Mouse (Mus musculus) adipose tissue, adult 10 weeks (tissue): Measurements from ENCODE around the gene Icam1. TPM values are rescaled to one million over a fixed set of nuclear protein-coding genes. Genes with fewer than 3 reads are reported as not detected.

ENCODE experiments used
- polyA plus RNA-seq: library from polyadenylated mRNA; stranded (reverse); fragments of 350-450 nt; fragmentation: Illumina TruSeq; extraction: RNeasy Lipid Tissue Mini Kit (QIAGEN cat#74804); gene quantifications from one replicate; pipeline ENCODE4 v1.2.3, GENCODE M21; 2014; ENCODE audit warnings: low read depth, low replicate concordance

Gene Icam1
- polyA plus RNA-seq = 14.0 TPM

DNA sequence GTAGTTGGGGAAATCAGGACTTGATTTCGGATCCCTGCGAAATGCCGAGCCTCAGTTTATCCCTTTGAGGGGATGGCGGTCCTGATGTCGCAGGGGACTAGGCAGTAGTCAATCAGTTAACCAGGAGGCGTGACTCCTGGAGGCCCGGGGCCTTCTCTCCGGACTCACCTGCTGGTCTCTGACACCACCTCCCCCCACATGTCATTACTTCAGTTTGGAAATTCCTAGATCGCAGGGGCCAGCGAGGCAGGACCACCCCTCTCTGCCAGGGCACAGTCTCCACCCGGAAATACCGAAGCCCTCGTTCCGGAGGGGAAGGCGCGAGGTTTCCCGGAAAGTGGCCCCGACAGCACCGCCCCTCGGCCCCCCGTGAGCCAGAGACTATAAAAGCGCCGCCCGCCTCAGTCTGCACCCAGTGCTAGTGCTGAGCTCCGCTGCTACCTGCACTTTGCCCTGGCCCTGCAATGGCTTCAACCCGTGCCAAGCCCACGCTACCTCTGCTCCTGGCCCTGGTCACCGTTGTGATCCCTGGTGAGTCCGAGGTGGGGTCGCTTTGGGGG lies at the start of gene Icam1:
Icam1 (plus strand) TSS at position 415 of the 560 bp plus-strand sequence.

DNA sequence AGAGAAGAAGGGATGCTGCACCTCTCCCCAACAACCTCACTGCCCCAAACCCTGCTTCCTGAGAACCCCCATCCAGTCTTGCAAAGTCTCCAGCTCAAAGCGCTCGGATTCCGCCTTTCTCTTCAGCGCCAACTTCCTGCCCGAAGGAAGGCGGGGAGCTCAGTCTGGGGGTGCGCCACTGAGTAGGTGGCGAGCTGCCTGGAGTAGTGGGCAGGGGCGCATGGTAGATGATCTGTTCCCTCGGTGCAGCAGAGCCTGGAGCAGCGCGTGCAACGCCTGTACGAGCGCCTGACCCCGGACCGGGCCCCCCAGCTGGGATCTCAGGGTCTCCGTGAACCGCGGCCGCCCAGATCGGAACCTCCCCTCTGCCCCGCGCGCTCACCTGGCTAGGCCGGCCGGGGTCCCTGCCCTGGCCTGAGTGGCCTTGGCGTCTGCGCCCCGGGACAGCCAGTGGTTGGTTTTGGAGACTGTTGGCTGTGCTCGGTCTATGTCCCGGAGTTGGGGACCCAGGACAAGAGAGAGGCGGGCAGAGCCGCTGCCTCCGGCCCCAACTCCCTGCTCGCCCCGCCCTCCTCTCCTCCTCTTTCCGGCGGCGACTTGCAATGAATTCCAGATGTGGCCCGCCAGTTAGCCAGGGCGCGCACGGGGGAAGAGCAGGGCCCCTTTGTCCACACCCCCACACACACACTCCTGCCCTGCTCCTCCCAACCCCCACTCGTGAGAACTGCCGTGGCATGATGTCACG lies 39.4 kb upstream of the Icam1 start, which contains the start of gene S1pr2:
S1pr2 (minus strand) TSS at position 566 of the 745 bp plus-strand sequence.

DNA sequence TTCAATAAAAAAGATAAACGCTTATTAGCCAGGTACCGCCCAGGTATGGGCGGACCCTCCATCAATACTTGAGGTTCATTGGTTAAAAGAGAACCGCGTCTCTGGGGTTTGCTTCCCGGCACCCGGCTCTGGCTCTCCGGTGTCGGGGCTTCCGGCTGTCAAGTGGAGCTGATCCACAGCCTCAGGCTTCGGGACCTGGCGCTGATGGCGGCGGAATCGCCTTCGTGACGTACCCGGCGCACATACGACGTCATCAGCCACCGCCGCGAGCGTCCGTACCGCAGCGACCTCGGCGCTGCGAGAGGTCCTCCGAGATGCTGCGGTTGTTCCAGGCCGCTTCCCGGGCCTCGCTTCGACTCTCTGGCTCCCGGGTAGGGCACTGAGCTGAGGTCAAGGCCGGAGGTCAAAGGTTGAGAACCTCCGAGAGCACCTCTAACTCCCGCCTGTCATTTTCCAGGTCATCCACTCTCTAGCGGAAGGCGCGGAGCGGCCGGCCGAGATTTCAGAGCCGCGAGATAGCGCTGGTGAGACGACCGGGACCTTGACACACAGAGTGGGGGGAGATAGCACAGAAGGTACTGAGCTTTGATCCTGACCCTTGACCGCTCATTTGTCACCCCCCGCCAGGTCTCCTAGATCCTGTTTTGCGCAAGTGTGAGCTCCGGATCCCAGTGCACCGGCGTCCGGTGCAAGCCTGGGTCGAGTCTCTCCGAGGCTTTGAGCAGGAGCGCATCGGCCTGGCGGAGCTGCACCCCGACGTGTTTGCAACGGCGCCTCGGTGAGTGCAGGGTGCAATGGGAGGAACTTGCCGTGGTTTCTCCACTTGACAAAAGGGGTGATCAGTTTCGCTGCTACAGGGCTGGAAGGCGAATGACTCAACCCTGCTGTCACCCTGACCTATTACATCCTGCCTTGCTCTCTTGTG lies 12.9 kb upstream of the Icam1 start, which contains the start of gene Mrpl4:
Mrpl4 (plus strand) TSS at position 112 of the 925 bp plus-strand sequence.

DNA sequence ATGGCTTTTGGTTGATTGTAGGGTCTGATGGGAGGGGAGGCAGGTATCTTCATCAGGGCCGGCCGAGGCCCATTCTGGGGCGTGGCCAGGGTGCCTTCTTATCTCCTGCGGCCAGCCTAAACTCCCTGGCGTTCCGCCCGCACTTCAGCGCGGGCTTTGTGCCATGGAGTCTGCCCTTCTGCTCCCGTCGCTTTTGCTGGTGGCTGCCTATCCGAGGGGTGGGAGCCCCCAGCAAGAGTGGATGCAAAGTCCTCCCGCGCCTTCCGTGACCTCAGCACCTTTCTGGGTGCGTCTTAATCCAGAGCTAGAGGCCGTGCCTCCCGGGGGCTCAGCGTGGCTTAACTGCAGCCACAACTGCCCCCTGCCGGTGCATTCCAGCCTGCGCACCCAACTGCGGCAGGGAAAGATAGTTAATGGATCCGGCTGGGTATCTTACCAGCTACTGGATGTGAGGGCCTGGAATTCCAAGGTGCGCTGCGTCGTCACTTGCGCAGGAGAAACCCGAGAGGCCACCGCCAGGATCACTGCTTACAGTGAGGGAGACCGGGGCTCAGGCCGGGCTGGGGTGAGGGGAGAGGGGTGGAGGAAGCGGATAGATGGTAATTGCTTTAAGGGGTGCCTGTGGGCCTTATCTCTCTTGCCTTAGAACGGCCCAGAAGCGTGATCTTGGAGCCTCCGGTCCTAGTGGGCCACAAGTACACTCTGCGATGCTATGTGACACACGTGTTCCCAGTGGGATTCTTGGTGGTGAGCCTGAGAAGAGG lies 13.7 kb downstream of the Icam1 start, which contains the start of gene Icam4:
Icam4 (plus strand) TSS at position 83 of the 764 bp plus-strand sequence.

DNA sequence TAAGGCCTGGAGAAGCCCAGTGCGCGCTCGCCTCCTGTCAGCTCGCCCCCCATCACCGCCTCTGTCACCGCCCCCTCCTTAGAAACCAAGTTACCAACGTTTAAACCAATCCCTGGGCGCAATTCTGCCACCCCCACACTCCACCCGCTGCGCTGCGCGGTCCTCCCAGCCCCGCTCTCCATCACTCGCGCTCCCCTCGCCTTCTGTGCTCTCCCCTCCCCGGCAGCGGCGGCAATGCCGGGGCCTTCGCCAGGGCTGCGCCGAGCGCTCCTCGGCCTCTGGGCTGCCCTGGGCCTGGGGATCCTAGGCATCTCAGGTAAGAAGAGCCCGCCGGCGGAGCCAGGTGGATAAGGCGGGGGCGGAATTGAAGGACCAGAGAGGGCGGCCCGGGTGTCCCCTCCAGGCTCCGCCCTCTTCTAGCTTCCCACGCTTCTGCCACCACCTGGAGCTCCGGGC lies 16.1 kb downstream of the Icam1 start, which contains the start of gene Icam5:
Icam5 (plus strand) TSS at position 178 of the 456 bp plus-strand sequence.

DNA sequence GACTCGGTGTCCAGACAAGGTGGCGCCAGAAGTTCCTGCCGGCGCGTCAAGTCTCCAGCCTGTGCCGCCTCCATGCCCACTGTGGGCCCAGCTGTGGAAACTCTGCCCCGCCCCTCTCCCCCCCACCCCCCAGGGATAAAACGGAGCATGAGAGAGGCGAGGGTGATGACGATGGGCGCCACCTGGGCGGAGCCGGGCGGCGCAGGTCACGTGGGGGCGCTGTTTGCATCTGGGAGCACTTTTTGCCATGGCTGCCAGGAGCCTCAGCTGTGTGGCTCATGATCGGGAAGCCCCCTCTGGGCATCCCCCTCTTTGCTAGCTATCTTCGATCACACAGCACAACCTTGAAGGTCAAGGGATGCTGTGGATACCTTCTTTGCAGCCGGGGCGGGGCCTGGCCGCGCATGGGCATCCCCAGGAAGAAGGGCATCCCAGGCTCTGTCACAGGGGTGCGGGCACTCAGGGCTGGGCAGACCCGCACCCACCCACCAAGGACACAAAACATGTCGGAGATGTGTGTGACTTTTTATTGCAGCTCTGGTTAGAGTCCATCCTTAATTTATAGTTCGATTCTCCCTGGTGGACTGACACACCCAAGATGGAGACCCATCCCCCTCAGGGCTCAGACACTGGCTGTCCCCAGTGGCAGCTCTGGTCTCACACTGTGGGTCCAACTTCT lies 51.4 kb downstream of the Icam1 start, which contains the start of gene Zglp1:
Zglp1 (minus strand) TSS at position 88 of the 679 bp plus-strand sequence.

DNA sequence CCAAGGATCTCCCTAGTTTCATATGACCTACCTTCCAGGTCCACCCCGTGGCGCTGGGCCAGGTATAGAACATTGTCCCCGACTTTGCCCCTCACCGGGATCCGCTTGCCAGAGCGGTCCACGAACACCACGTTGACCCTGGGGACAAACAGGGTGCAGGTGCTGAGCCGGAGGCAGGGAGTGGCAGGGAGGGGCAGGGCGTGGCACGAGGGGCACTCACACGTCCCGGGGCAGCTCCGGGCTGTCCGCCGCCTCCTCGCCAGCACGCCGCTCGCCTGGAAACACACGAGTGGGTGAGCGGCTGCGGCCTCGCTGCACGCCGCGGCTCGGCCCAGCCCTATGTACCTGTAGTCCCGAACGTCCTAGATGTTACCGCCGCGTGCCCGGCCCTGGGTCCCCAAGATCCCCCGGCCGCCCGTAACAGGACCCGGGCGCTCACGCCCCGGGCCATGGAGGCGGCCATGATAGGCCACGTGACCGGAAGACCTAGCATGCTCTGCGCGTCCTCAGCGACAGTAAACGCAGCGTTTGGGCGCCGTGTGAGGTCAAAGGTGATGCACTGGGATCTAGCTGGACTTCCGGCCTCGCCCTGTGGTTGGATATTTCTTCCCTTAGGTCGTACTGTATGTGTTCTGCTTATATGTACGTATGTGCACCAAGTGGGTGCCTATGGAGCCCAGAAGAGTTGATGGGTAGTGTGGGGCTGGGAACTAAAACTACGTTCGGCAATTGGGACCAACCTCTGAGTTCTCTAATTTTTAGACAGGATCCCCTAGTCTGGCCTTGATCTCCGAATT lies 57.5 kb downstream of the Icam1 start, which contains the start of the genes Gm49373 and Fdx1l:
Gm49373 (minus strand) TSS at position 53 of the 797 bp plus-strand sequence.
Fdx1l (minus strand) TSS at position 571 of the 797 bp plus-strand sequence.

Other genes starting within 250 kb of the Icam1 start
- 72.1 TPM for gene Col5a3, start 200.9 kb upstream of the Icam1 start, polyA plus RNA-seq
- gene Rdh8, start 197.5 kb upstream of the Icam1 start, polyA plus RNA-seq = not detected
- gene A230050P20Rik, start 147.3 kb upstream of the Icam1 start, polyA plus RNA-seq = 49.7 TPM
- 2.5 TPM for gene Angptl6, start 136.3 kb upstream of the Icam1 start, polyA plus RNA-seq
- 19.4 TPM for gene Ppan, start 127.8 kb upstream of the Icam1 start, polyA plus RNA-seq
- gene Eif3g, start 117.4 kb upstream of the Icam1 start, polyA plus RNA-seq = 137 TPM
- 16.9 TPM for gene Dnmt1, start 56.1 kb upstream of the Icam1 start, polyA plus RNA-seq
- gene S1pr2, start 39.2 kb upstream of the Icam1 start, polyA plus RNA-seq = 2.8 TPM
- 49.4 TPM for gene Mrpl4, start 13.2 kb upstream of the Icam1 start, polyA plus RNA-seq
- gene Icam4, start 13.4 kb downstream of the Icam1 start, polyA plus RNA-seq = 0.32 TPM
- gene Icam5, start 16.1 kb downstream of the Icam1 start, polyA plus RNA-seq = not detected
- gene Zglp1, start 51.1 kb downstream of the Icam1 start, polyA plus RNA-seq = not detected
- not detected for gene Gm49373, start 57.1 kb downstream of the Icam1 start, polyA plus RNA-seq
- 38.2 TPM for gene Fdx1l, start 57.6 kb downstream of the Icam1 start, polyA plus RNA-seq
- gene Gm38431, start 76.0 kb downstream of the Icam1 start, polyA plus RNA-seq = 1.4 TPM
- gene Raver1, start 76.0 kb downstream of the Icam1 start, polyA plus RNA-seq = 32.1 TPM
- gene Tyk2, start 115.3 kb downstream of the Icam1 start, polyA plus RNA-seq = 17.2 TPM
- 120 TPM for gene Cdc37, start 134.0 kb downstream of the Icam1 start, polyA plus RNA-seq
- gene Pde4a, start 149.7 kb downstream of the Icam1 start, polyA plus RNA-seq = 16.0 TPM
- 33.5 TPM for gene Keap1, start 223.4 kb downstream of the Icam1 start, polyA plus RNA-seq
- not detected for gene S1pr5, start 232.5 kb downstream of the Icam1 start, polyA plus RNA-seq
- 18.9 TPM for gene Atg4d, start 249.3 kb downstream of the Icam1 start, polyA plus RNA-seq